Mouse (Mus musculus): ENCODE measurements around the gene Abce1. TPM values are rescaled to one million over a fixed set of nuclear protein-coding genes. Genes with fewer than 3 reads are reported as not detected.

Abce1 gene
- total RNA-seq, 2 experiments from 2014 or later: 44.0 to 49.4 TPM

- no peak for ATAC-seq (replicated peaks; ENCODE audit: low FRiP score, poor library complexity, severe bottlenecking)
Observed at GRCm38 (mm10) chr8:79649569-79649968, 62.0 kb downstream of the Abce1 start.

- no peak for ATAC-seq (replicated peaks; ENCODE audit: low FRiP score, poor library complexity, severe bottlenecking)
Observed at GRCm38 (mm10) chr8:79641119-79641518, 70.4 kb downstream of the Abce1 start.

- ATAC-seq (replicated peaks; ENCODE audit: low FRiP score, poor library complexity, severe bottlenecking): peak; percentile 50
Observed at GRCm38 (mm10) chr8:79639586-79640451, 71.7 kb downstream of the Abce1 start, which contains the start of gene Otud4. Otud4 (plus strand) TSS chr8:79639618.

- ATAC-seq (replicated peaks; ENCODE audit: low FRiP score, poor library complexity, severe bottlenecking): peak; percentile 96
Observed at GRCm38 (mm10) chr8:79638707-79639549, 72.6 kb downstream of the Abce1 start.

GRCm38 (mm10) chr8:79638001-79638706, 73.4 kb downstream of the Abce1 start:
- no peak for ATAC-seq (replicated peaks; ENCODE audit: low FRiP score, poor library complexity, severe bottlenecking)

GRCm38 (mm10) chr8:79637237-79637636, 74.3 kb downstream of the Abce1 start:
- ATAC-seq (replicated peaks; ENCODE audit: low FRiP score, poor library complexity, severe bottlenecking): no peak

GRCm38 (mm10) chr8:79636151-79636550, 75.4 kb downstream of the Abce1 start:
- ATAC-seq (replicated peaks; ENCODE audit: low FRiP score, poor library complexity, severe bottlenecking): no peak

- no peak for ATAC-seq (replicated peaks; ENCODE audit: low FRiP score, poor library complexity, severe bottlenecking)
Observed at GRCm38 (mm10) chr8:79635491-79635890, 76.0 kb downstream of the Abce1 start.

Other genes with a start within 250 kb of the Abce1 start
- gene Otud4, start 72.1 kb downstream of the Abce1 start, total RNA-seq (2015; ENCODE audit: low replicate concordance): 14.8 and 15.6 TPM in 2 replicates
- 21.6 and 23.8 TPM in 2 replicates for gene Otud4, start 72.1 kb downstream of the Abce1 start, total RNA-seq (2017; ENCODE audit: low replicate concordance)
- 6.0 and 6.3 TPM in 2 replicates for gene Anapc10, start 80 bp upstream of the Abce1 start, total RNA-seq (2015; ENCODE audit: low replicate concordance)
- 2.3 and 2.5 TPM in 2 replicates for gene Anapc10, start 80 bp upstream of the Abce1 start, total RNA-seq (2017; ENCODE audit: low replicate concordance)

All from erythroblast, adult 5-6 weeks (primary cell).